Mouse (Mus musculus): ENCODE measurements around the gene Tm2d1.

DNA sequence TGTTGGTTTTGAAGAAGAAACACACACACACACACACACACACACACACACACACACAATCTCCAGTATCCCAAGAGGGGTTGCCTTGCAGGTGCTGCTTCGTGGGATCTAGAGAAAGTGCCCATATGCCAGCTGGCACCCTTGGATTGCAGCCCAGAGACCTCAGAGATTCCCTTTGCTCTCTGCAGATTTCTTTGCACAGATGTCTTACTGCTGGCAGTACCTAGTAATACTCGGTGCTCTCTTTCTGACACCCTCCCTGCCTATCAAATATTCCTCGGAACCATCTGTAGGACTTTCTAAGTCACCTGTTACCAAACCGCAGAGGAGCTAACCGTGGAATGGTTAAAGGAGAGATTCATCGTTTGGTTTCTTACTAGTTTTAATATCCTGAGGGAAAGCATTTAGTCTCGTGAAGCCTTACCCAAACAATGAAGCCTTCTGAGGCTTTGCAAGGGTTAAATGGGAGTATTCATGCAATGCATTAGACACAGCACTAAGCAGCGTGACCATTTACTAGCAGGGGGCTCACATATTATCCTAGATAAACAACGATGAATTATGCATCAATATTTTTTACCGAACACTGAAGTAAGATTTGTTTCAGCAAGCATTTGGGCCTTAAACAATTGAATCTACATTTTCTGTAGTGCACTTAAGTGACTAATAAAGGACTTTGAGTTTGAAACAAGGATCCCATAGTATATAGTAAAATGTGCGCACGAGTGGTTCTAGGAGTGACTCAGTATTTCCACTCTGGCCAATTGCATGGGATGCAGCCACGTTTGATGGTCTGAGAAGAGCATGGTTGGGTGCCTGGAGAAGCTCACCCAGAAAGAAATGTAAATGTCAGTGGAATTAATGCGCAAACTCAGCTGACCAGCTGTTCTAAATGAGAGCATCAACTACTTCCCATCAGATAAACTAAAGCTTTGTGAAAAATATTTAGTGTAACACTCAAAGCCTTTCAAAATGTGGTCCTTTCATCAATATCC, 44.2 kb downstream of the Tm2d1 start:
- TF ChIP-seq POLR2A (IDR thresholded peaks at IDR 0.05; ENCODE audit: low read depth, low read length) (no peak), CTCF (IDR thresholded peaks at IDR 0.05; ENCODE audit: extremely low read depth, insufficient read depth, insufficient read length, insufficient replicate concordance) (no peak)

All from spleen, adult 2 months (tissue).